15 mouse cellular contexts compared by ENCODE assay signal in the genomic region with DNA sequence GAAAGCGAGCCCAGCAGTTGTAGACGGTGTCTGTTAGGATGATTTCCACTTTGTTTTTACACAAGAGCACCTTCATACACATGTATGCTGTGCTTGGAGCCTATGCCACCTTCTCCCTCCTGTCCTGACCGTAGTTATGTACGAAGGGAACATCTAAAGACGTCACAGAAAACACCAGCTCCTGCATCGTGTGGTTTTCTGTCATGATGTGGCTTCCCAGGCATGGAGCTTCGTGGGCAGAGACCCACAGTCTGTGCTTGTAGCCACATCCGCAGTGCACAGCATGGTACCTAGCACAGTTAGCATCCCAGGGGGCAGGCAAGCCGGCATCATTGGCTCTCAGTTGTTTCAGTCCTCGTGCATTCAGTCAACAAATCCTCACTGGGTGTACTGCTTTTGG. TPM values are rescaled to one million over a fixed set of nuclear protein-coding genes. Genes with fewer than 3 reads are reported as not detected.
A peak's percentile ranks its signal among the peaks of the same experiment; 100 is the strongest.
DNase-seq lines count a peak whose midpoint lies in the region; ATAC-seq lines count a peak whose summit lies in the region.
"Had no signal": no experiment of that assay in that cellular context is flagged by ENCODE, and none has a peak within 500 bp of the region (broad histone marks: within the 10 kb centered on the region; RNA-seq: fewer than 3 reads in every experiment).

No protein-coding gene starts in this region.

- DNase-seq in CD4-positive helper T cell, adult 2 months (ENCODE audit: low read depth, low spot score) = peak; percentile 90
- peak; percentile 83 for DNase-seq in induced T-regulatory cell, adult 2 months (ENCODE audit: low read depth)
- DNase-seq in thymus, postnatal 14 days = peak; percentile 25
- no peak for DNase-seq in layer of hippocampus, postnatal 10 days (ENCODE audit: low spot score in 2 of 2)
- no peak for DNase-seq in right cerebral cortex, postnatal 36 days (ENCODE audit: low spot score in 2 of 2)
- DNase-seq in heart, adult 9 months (ENCODE audit: low spot score in 2 of 2) = no peak
- DNase-seq: B cell, adult 2 months; cerebellum, adult 11 months; cerebellum, postnatal 14 days; embryo, embryonic 11 days; kidney, postnatal 25 days; lung, embryonic 14.5 days; right cerebral cortex, postnatal 14 days; spleen, adult 18-20 months had no signal

- ATAC-seq in CD4-positive, CD25-positive, alpha-beta regulatory T cell, adult 4 months = peak; percentile 83

RNA-seq across cellular contexts. Expression of a gene that starts 45.8 kb away (rescaled TPM):
- 10 to 100 TPM; 23.6 to 32.4 TPM for polyA plus RNA-seq in CD4-positive, CD25-positive, alpha-beta regulatory T cell, adult 4 months (2017; shearing (Covaris generic))
- total RNA-seq in layer of hippocampus, postnatal 10 days (2021) = 10 to 100 TPM; 15.5 to 17.2 TPM

Comparison
In these comparisons a context has a peak if more than half of its experiments do, and no peak if none do; other contexts are left out.
1. DNase-seq: peak in CD4-positive helper T cell, adult 2 months (single experiment), induced T-regulatory cell, adult 2 months (single experiment) and thymus, postnatal 14 days (single experiment); none in layer of hippocampus, postnatal 10 days (0 of 2), right cerebral cortex, postnatal 36 days (0 of 2) and heart, adult 9 months (0 of 2).